Mouse (Mus musculus) adipocyte (in vitro differentiated cells): ENCODE results near the gene Crhr1.

Experiments used
- DNase-seq: peaks from one replicate; pipeline ENCODE4 v3.0.0-alpha.2; 2016; ENCODE audit warnings: low spot score

Crhr1 gene

DNA sequence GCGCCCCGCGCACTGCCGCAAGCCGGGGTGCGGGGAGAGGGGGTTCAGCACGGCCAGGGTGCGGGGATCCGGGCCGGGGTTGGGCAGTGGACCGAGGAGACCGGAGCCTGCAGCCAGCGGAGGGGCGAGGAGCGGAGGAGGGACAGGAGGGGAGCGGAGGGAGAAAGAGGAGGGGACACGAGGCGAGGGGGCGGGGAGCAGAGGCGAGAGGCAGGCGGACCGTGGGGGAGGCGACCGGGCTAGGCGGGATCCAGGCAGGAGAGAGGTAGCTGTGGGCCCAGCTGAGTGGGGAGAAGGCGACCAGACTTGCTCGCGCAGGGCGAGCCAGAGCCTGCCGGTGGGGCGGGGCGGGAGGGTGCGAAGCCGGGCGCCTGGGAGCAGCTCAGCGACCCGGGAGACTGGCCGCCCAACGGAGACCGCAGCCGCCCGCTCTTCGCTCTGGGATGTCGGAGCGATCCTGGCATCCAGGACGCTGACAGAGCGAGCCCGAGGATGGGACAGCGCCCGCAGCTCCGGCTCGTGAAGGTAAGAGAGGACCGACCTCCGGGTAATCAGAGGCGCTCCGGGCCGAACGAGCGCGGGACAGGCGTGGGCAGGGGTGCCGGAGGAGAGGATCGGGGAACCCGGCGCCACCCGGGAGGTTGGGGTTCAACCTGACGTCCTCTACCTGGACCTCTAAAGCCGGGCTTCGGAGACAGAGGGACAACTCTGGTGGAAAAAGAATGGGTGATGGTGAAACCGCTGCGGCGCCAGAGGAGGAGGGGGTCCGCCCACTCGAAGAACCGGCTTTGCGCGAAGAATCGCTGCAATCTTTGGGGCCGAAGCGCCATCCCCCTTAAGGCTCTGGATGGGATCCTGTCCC lies at the start of gene Crhr1:
Crhr1 (plus strand) TSS at position 276 of the 862 bp plus-strand sequence.
- DNase-seq, result no peak

DNA sequence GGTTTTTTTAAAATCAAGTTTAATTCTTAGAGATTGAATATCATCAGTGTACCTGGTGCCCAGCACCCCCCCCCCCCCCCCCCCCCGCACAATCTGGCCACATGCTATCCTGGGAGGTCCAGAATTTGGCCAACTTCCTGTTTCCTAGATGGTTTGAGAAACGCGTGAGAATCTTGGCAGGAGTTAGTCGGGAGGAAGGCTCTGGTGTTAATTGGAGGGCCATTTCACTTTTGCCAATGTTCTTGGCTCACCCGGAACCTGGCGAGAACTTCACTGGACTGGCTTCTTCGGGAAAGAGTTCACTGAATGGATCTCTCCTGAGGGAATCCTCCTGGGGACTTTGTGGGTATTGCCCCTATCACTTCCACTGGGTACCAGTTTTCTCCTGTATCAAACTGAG lies 49.4 kb upstream of the Crhr1 start:
- DNase-seq, result no peak

DNA sequence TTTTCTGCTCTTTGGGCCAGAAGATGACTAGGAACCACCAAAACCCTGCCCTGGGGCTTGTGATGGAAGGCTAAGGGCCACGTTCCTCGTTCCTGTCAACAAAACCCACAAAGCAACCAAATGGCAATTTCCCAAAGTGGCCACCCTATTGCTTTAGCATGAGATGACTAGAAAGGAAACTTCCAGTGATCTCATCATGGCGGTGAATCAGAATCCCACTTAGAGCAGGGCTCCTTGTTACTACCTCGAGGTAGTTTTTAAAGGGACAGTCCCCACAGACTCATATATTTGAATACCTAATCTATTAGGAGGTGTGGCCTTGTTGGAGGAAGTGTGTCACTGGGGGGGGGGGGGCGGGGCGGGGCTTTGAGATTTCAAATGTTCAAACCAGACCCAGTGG lies 48.9 kb upstream of the Crhr1 start:
- DNase-seq, result no peak

GRCm38 (mm10) chr11:104088519-104088918 lies 44.1 kb upstream of the Crhr1 start:
- DNase-seq, result no peak

DNA sequence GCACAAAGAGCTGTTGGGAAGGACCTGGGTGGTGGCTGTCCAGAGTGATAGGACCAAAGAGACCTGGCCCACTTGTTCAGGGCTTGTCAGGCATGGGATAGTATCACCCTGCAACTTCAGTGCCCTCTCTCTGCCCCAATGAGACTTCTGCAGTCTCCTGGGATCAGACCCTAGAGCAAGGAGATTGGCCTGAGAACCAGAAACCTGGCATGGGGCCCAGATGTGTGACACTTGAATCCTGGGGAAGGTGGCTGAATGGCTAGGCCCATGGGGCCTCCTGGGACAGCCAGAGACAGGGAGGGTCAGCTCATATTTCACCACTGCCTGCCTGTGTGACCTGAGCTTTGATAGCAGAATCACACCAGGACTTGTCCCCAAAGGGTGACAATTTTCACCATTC lies 41.9 kb upstream of the Crhr1 start:
- DNase-seq, result no peak

DNA sequence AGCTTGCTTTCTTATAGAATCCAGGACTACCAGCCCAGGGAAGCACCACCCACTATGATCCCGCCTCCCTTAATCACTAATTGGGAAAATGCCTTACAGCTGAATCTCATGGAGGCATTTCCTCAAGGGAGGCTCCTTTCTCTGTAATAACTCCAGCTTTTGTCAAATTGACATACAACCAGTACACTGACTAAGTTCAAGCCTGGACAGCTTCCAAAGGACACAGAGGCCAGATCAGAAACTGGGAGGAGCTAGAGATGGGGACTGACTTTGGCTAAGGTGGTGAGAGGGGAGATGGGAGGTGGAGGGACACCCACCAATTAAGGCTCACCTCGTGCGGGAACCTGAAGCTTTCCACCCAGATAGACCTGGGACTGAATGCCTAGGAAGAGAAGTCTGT lies 37.5 kb upstream of the Crhr1 start:
- peak; percentile 26 for DNase-seq

- peak; percentile 42 for DNase-seq
Observed at GRCm38 (mm10) chr11:104096536-104096935, 36.1 kb upstream of the Crhr1 start.

GRCm38 (mm10) chr11:104099542-104099941 lies 33.1 kb upstream of the Crhr1 start:
- no peak for DNase-seq

DNA sequence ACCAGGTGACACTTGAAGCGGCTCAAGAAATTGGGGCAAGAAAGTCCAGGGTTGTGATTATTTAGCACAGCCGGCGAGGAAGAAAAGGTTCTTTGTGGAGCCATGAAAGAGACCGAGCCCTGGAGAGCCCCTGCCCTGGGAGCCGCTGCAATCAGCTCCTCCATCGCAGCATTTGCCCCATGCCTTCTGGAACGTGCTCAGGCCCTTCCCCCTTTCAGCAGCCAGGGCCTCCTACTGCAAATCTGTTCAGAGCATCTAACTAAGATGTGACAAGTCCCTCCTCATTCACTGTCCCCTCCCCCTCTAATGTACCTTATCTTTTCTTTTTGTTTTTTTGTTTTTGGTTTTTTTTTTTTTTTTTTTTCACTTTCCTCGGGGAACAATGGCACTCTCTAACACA lies 30.0 kb upstream of the Crhr1 start:
- no peak for DNase-seq

DNA sequence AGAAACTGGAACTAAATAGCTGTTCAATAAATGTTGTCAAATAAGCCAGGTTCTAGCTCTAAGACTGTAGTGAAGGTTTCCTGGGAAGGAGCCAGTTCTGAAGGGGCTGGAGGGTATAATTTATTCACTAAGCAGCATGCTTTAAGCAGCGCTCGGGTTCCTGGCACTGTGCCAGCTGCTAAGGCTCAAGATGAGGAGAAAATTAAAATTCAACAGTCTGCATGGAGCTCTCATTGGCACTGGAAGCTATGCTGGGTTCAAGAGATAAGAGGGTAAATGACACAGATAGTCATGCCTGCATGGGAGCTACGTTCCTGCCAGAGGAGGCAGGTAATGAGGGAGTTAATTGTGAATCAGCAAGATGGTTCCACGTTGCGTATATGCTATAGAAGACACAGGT lies 26.3 kb upstream of the Crhr1 start:
- DNase-seq, result no peak

GRCm38 (mm10) chr11:104106969-104107368 lies 25.7 kb upstream of the Crhr1 start:
- DNase-seq, result no peak

DNA sequence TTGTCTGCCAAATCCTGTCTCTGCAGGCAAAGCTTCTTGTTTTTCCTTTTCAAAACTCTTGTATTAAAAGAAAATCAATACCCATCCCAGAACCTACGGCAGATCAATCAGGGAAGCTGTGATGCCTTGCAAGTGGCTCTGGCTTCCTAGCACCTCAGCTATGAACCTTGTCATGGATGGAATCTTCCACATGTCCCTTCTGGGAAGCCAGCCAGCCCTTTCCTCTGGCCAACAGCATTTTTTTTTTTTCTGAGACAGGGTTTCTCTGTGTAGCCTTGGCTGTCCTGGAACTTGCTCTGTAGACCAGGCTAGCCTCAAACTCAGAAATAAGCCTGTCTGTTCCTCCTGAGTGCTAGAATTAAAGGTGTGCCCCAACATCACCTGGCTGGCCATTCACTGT lies 22.3 kb upstream of the Crhr1 start:
- DNase-seq, result peak; percentile 72

DNA sequence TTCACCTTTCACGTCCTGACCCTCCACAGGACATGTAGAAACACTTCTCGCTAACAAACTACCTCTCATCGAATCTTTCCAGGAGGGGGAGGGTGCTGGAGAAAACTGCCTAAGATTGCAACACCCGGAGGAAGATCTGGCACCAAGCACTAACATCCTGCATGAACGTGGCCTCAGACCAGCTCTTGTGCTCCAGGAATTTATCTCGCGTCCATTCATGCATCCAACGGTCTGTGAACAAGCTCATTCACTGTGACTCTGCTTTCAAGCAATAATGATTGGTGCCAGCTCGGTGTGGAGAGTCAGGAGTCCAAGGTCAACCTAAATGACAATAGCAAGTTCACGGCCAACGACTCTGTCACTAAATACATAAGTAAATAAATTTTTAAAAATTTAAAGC lies 20.8 kb upstream of the Crhr1 start:
- DNase-seq, result no peak

DNA sequence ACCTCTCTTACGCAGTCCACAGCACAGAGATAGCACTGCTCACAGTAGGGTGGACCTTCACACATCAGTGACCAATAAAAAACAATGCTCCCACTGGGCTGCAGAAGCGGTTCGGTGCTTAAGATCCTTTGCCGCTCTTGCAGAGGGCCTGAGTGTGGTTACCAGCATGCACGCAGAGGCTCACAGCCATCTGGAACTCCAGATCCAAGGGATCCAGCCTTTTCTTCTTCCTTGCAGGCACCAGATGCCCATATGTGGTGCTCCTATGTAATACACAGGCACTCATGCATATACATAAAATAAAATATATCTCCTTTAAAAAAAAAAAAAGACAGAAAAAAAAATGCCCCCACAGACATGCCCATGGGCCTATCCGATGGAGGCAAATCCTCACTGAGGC lies 19.0 kb upstream of the Crhr1 start:
- DNase-seq, result no peak

GRCm38 (mm10) chr11:104114690-104115089 lies 18.0 kb upstream of the Crhr1 start:
- peak; percentile 80 for DNase-seq

DNA sequence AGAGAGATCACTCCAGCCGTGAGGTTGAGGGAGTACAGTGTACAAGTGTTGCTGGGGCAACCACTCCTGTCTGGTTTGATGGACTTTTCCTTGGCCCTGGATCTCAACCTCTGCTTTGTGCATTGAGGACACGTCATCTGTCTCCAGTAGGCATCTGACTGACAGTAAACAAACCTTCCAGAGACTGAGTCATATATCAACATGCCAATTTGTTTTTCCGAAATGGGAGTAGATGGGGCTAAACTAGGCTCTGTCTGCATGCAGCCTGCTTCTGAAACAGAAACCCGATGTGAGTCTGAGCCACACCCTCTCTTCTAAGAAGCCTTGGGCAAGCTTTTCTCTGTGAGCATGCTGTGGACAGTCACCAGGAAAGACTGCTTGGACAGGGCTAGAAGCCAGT lies 14.3 kb upstream of the Crhr1 start:
- DNase-seq, result peak; percentile 27

- no peak for DNase-seq
Observed at GRCm38 (mm10) chr11:104122966-104123365, 9.7 kb upstream of the Crhr1 start.

GRCm38 (mm10) chr11:104123479-104123878 lies 9.2 kb upstream of the Crhr1 start:
- no peak for DNase-seq

DNA sequence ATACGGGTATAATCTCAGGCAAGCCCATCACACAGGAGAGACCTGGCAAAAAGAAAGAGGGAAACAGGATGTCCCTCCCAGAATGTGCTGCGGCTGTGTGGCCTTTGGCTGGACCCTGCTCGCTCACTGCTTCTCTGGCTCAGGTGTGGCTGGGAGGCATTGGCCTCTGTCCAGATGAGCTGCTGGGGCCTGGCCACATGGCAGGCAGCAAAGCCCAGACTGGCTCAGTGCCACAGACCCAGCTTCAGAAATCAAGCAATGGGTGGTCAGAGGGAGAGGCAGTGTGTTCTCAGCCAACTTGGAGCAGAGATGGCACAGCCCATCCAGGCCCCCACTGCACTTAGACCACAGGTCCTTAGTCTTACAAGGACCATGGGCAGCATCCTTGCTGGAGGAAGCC lies 8.1 kb upstream of the Crhr1 start:
- DNase-seq, result no peak

DNA sequence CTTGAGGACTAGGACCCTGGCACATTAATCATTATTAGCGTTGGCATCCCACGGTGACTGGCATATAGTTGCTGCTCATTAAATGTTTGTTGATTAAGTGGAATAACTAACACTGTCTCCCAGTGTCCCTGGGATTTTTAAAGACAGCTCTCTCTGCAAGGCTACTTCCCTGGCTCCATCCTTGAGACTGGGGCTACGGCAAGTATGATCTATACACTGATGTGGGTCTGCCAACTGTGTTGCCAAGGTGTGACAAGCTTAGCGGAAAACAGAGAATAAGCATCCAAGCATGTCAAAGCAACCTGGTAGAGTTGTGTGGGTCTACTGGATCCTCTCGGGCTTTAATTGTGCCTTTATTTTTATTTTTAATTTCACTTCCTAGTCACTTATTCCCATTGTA lies 3.2 kb upstream of the Crhr1 start:
- no peak for DNase-seq

DNA sequence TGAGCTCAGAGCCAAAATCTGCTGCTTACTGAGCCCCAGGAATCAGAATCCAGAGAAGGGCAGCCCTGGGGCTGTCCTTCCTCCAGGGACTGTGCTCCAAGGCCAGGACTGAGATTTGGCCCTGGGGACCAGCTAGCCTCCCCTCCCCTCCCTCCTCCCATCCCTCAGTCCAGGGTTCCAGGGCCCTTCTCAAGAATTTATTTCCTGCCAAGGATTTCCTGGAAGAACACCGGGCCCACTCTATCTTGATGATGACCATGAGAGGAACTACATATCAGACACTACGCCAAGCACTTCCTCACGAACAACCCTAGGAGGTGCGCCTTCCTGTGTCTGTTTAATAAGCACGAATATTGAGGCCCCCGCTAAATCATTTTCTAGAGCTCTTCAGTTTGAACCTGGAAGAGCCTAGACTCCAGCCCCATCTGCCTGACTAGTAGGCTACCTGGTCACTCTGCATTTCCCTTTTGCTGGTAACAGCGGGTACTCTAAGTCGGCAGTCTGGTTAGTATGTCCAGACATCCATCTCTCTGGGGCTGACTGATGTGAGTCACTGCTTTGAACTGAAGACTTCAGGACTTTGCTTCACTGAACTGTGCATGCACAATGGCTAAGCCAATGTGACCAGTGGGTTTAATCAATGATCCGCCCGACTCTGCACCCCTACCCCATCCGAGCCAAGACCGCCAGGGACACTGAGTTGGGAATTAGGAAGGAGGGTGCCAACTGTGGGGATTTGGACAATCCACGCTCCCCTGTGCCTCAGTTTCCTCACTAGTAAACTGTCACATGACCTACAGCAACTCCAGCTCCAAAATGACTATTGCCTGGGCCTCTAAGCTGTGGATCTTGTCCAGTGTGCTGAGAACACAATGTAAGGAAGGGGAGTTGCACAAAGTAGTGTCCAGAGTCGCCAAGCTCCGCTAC lies 1.7 kb upstream of the Crhr1 start:
- no peak for DNase-seq

DNA sequence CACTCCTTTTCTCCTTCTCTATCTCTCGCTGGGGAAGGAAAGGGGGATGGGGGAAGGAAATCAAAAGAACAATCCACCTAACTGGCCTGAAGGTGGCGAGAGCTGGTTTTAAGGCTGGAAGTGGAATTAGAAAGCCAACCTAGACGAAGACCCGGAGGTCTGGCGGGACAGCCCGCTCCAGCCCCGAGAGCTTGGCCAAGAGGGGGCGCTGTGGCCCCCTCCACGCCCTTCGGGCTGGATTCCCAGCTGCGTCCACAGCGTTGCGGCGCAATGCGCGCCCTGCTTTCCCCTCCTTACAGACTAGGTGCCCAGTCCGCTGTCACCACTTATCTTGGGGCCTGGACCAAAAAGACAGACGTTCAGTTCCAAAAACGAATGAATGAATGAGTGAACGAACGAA lies 899 bp upstream of the Crhr1 start:
- DNase-seq, result no peak

GRCm38 (mm10) chr11:104133442-104133983 lies 858 bp downstream of the Crhr1 start:
- DNase-seq, result no peak
